Mouse (Mus musculus) embryonic facial prominence, embryonic 15.5 days (tissue): ENCODE measurements around the gene Leng8. TPM values are rescaled to one million over a fixed set of nuclear protein-coding genes. Genes with fewer than 3 reads are reported as not detected.

Source experiments
- ATAC-seq: fragments of 200-750 bp; cut with Nextera tagmentation; 2 replicates; pipeline ENCODE4 v1.8.0; 2017; ENCODE audit warnings: low read depth, moderate TSS enrichment; ENCODE audit not compliant: insufficient number of reproducible peaks, low FRiP score, low TSS enrichment
- H3K27ac ChIP-seq: fragments of 300-500 bp; sonication (generic); replicated peaks from 2 replicates; pipeline ENCODE4 v1.5.1; 2015; ENCODE audit warnings: mild to moderate bottlenecking, inconsistent platforms
- H3K27me3 ChIP-seq: fragments of 300-500 bp; sonication (generic); 2 replicates; pipeline ENCODE4 v1.6.1; 2015; ENCODE audit warnings: inconsistent platforms
- H3K36me3 ChIP-seq: fragments of 300-500 bp; sonication (generic); 2 replicates; pipeline ENCODE4 v1.6.1; 2015; ENCODE audit warnings: mild to moderate bottlenecking, inconsistent platforms
- H3K4me1 ChIP-seq: fragments of 300-500 bp; sonication (generic); 2 replicates; pipeline ENCODE4 v1.6.1; 2015; ENCODE audit warnings: inconsistent platforms
- H3K4me2 ChIP-seq: fragments of 300-500 bp; sonication (generic); replicated peaks from 2 replicates; pipeline ENCODE4 v1.6.1; 2015; ENCODE audit warnings: mild to moderate bottlenecking, inconsistent platforms
- H3K4me3 ChIP-seq: fragments of 300-500 bp; sonication (generic); replicated peaks from 2 replicates; pipeline ENCODE4 v1.5.1; 2015; ENCODE audit warnings: mild to moderate bottlenecking, inconsistent platforms
- H3K9ac ChIP-seq: fragments of 300-500 bp; sonication (generic); 2 replicates; pipeline ENCODE4 v1.6.1; 2015; ENCODE audit warnings: inconsistent platforms
- H3K9me3 ChIP-seq: fragments of 300-500 bp; sonication (generic); replicated peaks from 2 replicates; pipeline ENCODE4 v1.6.1; 2016; ENCODE audit warnings: inconsistent platforms
- WGBS: fragments of 180-500 bp; shearing (Covaris S2); methylation state at CpG from one replicate; pipeline ENCODE4 v1.1.7; 2015; 5-methylcytosine and 5-hydroxymethylcytosine counted together
- polyA plus RNA-seq: library from polyadenylated mRNA; unstranded; fragments of >200 nt; fragmentation: Nextera tagmentation; extraction: Ambion mirVana; gene quantifications from 2 replicates; pipeline ENCODE4 v1.2.1, GENCODE M21; 2015

Leng8 gene
- 64.4 and 82.2 TPM in 2 replicates for polyA plus RNA-seq

GRCm38 (mm10) chr7:4136771-4137531 is at the start of gene Leng8:
Gene Leng8 (plus strand): TSS chr7:4137039.
- Histone ChIP-seq H3K27me3 (no peaks in the 10 kb centered on the region), H3K36me3 (peaks cover 35% of the 10 kb centered on the region), H3K27ac (peak within 1 kb of the TSS; percentile 97), H3K4me3 (peak within 1 kb of the TSS; percentile 96), H3K4me1 (peaks cover 14% of the 10 kb centered on the region), H3K4me2 (peak within 1 kb of the TSS; percentile 72), H3K9ac (peak within 1 kb of the TSS; percentile 75), H3K9me3 (no peaks in the 10 kb centered on the region)
- under 1% methylated on average over 72 of the region's 78 CpGs for WGBS
- peak; percentile 99 for ATAC-seq

- H3K9me3 ChIP-seq, result no peaks in the 10 kb centered on the region
- no peak overlapping the region for H3K9ac ChIP-seq
- no peak overlapping the region for H3K4me3 ChIP-seq
- 60% methylated on average over 4 of the region's 4 CpGs for WGBS
- H3K27ac ChIP-seq, result no peak overlapping the region
- H3K27me3 ChIP-seq, result no peaks in the 10 kb centered on the region
- no peaks in the 10 kb centered on the region for H3K4me1 ChIP-seq
- no peak overlapping the region for H3K4me2 ChIP-seq
- ATAC-seq, result no peak
- no peaks in the 10 kb centered on the region for H3K36me3 ChIP-seq
Measured at GRCm38 (mm10) chr7:4087238-4087895, 49.5 kb upstream of the Leng8 start.

- Histone ChIP-seq H3K9ac (no peak overlapping the region), H3K27me3 (no peaks in the 10 kb centered on the region), H3K27ac (no peak overlapping the region), H3K4me3 (no peak overlapping the region), H3K36me3 (no peaks in the 10 kb centered on the region), H3K4me1 (no peaks in the 10 kb centered on the region), H3K9me3 (no peaks in the 10 kb centered on the region), H3K4me2 (no peak overlapping the region)
- WGBS, result 74% methylated on average over 6 of the region's 6 CpGs
- no peak for ATAC-seq
Measured at GRCm38 (mm10) chr7:4087896-4088480, 48.9 kb upstream of the Leng8 start.

GRCm38 (mm10) chr7:4088679-4089078 is 48.2 kb upstream of the Leng8 start:
- no peaks in the 10 kb centered on the region for H3K36me3 ChIP-seq
- no peaks in the 10 kb centered on the region for H3K27me3 ChIP-seq
- no peaks in the 10 kb centered on the region for H3K4me1 ChIP-seq
- H3K27ac ChIP-seq, result no peak overlapping the region
- 74% methylated on average over 2 of the region's 2 CpGs for WGBS
- no peaks in the 10 kb centered on the region for H3K9me3 ChIP-seq
- no peak overlapping the region for H3K4me2 ChIP-seq
- no peak overlapping the region for H3K4me3 ChIP-seq
- H3K9ac ChIP-seq, result no peak overlapping the region
- no peak for ATAC-seq

GRCm38 (mm10) chr7:4091170-4091569 is 45.7 kb upstream of the Leng8 start:
- Histone ChIP-seq H3K4me3 (no peak overlapping the region), H3K36me3 (no peaks in the 10 kb centered on the region), H3K9me3 (no peaks in the 10 kb centered on the region), H3K4me2 (no peak overlapping the region), H3K27me3 (no peaks in the 10 kb centered on the region), H3K27ac (no peak overlapping the region), H3K9ac (no peak overlapping the region), H3K4me1 (no peaks in the 10 kb centered on the region)
- WGBS, result 31% methylated on average over 8 of the region's 8 CpGs
- ATAC-seq, result no peak

- Histone ChIP-seq H3K4me1 (no peaks in the 10 kb centered on the region), H3K4me3 (no peak overlapping the region), H3K36me3 (no peaks in the 10 kb centered on the region), H3K9ac (no peak overlapping the region), H3K9me3 (no peaks in the 10 kb centered on the region), H3K27me3 (no peaks in the 10 kb centered on the region), H3K27ac (no peak overlapping the region), H3K4me2 (no peak overlapping the region)
- WGBS, result 71% methylated on average over 2 of the region's 2 CpGs
- no peak for ATAC-seq
Measured at GRCm38 (mm10) chr7:4098301-4098700, 38.5 kb upstream of the Leng8 start.

GRCm38 (mm10) chr7:4098832-4099231 is 38.0 kb upstream of the Leng8 start:
- no peaks in the 10 kb centered on the region for H3K27me3 ChIP-seq
- no peaks in the 10 kb centered on the region for H3K4me1 ChIP-seq
- H3K4me2 ChIP-seq, result no peak overlapping the region
- no peak for ATAC-seq
- no peak overlapping the region for H3K9ac ChIP-seq
- no peaks in the 10 kb centered on the region for H3K36me3 ChIP-seq
- H3K4me3 ChIP-seq, result no peak overlapping the region
- no peaks in the 10 kb centered on the region for H3K9me3 ChIP-seq
- no peak overlapping the region for H3K27ac ChIP-seq
- WGBS, result 80% methylated on average over 2 of the region's 2 CpGs

GRCm38 (mm10) chr7:4101144-4101543 is 35.7 kb upstream of the Leng8 start:
- Histone ChIP-seq H3K4me2 (no peak overlapping the region), H3K9ac (no peak overlapping the region), H3K27ac (no peak overlapping the region), H3K9me3 (no peaks in the 10 kb centered on the region), H3K4me1 (no peaks in the 10 kb centered on the region), H3K27me3 (no peaks in the 10 kb centered on the region), H3K4me3 (no peak overlapping the region), H3K36me3 (no peaks in the 10 kb centered on the region)
- WGBS, result 73% methylated on average over 5 of the region's 5 CpGs
- ATAC-seq, result no peak

GRCm38 (mm10) chr7:4103411-4103810 is 33.4 kb upstream of the Leng8 start:
- no peak overlapping the region for H3K27ac ChIP-seq
- H3K4me1 ChIP-seq, result no peaks in the 10 kb centered on the region
- no peaks in the 10 kb centered on the region for H3K9me3 ChIP-seq
- H3K4me2 ChIP-seq, result no peak overlapping the region
- ATAC-seq, result no peak
- H3K27me3 ChIP-seq, result no peaks in the 10 kb centered on the region
- no peak overlapping the region for H3K9ac ChIP-seq
- WGBS, result 15% methylated on average over 4 of the region's 4 CpGs
- H3K36me3 ChIP-seq, result no peaks in the 10 kb centered on the region
- no peak overlapping the region for H3K4me3 ChIP-seq

GRCm38 (mm10) chr7:4111766-4112165 is 25.1 kb upstream of the Leng8 start:
- Histone ChIP-seq H3K27ac (no peak overlapping the region), H3K27me3 (no peaks in the 10 kb centered on the region), H3K9ac (no peak overlapping the region), H3K9me3 (no peaks in the 10 kb centered on the region), H3K36me3 (no peaks in the 10 kb centered on the region), H3K4me2 (no peak overlapping the region), H3K4me3 (no peak overlapping the region), H3K4me1 (no peaks in the 10 kb centered on the region)
- 52% methylated on average over 3 of the region's 3 CpGs for whole genome bisulfite sequencing
- ATAC-seq, result no peak

- no peak overlapping the region for H3K4me2 ChIP-seq
- H3K4me1 ChIP-seq, result peaks cover 16% of the 10 kb centered on the region
- no peaks in the 10 kb centered on the region for H3K9me3 ChIP-seq
- peaks cover 21% of the 10 kb centered on the region for H3K27me3 ChIP-seq
- H3K27ac ChIP-seq, result no peak overlapping the region
- 47% methylated on average over 8 of the region's 8 CpGs for WGBS
- H3K9ac ChIP-seq, result no peak overlapping the region
- no peak for ATAC-seq
- no peak overlapping the region for H3K4me3 ChIP-seq
- no peaks in the 10 kb centered on the region for H3K36me3 ChIP-seq
Measured at GRCm38 (mm10) chr7:4117050-4117814, 19.6 kb upstream of the Leng8 start.
